Mouse (Mus musculus) bone marrow, adult 2 months (tissue): Measurements from ENCODE around the gene Gpr152.

Experiments
- CTCF ChIP-seq: fragments of 200-500 bp; IDR thresholded peaks from 2 replicates; pipeline ENCODE4 v1.5.1; 2011; ENCODE audit warnings: low read length, control low read depth; ENCODE audit not compliant: control insufficient read depth, insufficient read depth
- POLR2A ChIP-seq: fragments of 200-500 bp; IDR thresholded peaks from 2 replicates; pipeline ENCODE4 v1.6.1; 2011; ENCODE audit warnings: low read depth, mild to moderate bottlenecking, control low read depth, low read length, borderline replicate concordance; ENCODE audit not compliant: control insufficient read depth

DNA sequence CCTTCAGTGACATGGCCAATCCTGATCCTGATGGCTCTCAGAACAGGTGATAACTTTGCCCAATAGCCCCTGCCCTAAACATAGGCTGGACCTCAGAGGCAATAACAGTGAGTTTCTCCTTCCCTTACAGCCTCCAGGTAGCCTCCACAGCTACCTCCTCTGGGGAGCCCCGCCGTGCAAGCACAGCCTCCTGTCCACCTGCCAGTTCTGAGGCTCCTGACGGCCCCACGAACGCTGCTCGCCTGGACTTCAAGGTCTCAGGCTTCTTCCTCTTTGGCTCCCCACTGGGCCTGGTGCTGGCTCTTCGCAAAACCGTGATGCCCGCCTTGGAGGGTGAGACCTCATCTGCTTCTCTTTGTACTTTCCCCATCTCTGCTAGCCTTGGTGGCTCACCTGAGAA is 31.1 kb upstream of the Gpr152 start:
- TF ChIP-seq CTCF, result no peak
- TF ChIP-seq POLR2A, result no peak
